Mouse (Mus musculus) C2C12 (cell line): Measurements from ENCODE around the gene Olig2. TPM values are rescaled to one million over a fixed set of nuclear protein-coding genes. Genes with fewer than 3 reads are reported as not detected.

Source experiments
- H3K27me3 ChIP-seq: one replicate; pipeline ENCODE4 v1.6.1; 2011; ENCODE audit not compliant: control insufficient read depth, insufficient read depth, insufficient read length
- H3K36me3 ChIP-seq: one replicate; pipeline ENCODE4 v1.6.1; 2011; ENCODE audit not compliant: control insufficient read depth, insufficient read depth
- H3K4me3 ChIP-seq: one replicate; pipeline ENCODE4 v1.5.1; 2011; ENCODE audit warnings: mild to moderate bottlenecking, control low read depth; ENCODE audit not compliant: poor library complexity, insufficient read depth, severe bottlenecking
- H3K79me2 ChIP-seq: one replicate; pipeline ENCODE4 v1.6.1; 2011; ENCODE audit not compliant: control insufficient read depth, insufficient read depth
- H3K79me3 ChIP-seq: one replicate; pipeline ENCODE4 v1.6.1; 2011; ENCODE audit warnings: low read depth, control low read depth
- H3ac ChIP-seq: one replicate; pipeline ENCODE3; 2011; ENCODE audit warnings: low read depth; ENCODE audit not compliant: control insufficient read depth, insufficient read length
- CEBPB ChIP-seq: IDR thresholded peaks from one replicate; pipeline ENCODE4 v1.6.1; 2011; ENCODE audit warnings: low read depth, mild to moderate bottlenecking, control low read depth, moderate library complexity
- CTCF ChIP-seq: IDR thresholded peaks from one replicate; pipeline ENCODE4 v1.5.1; 2011; ENCODE audit not compliant: control insufficient read depth, insufficient read depth, insufficient read length
- FOSL1 ChIP-seq: IDR thresholded peaks from one replicate; pipeline ENCODE4 v1.8.0; 2011; ENCODE audit warnings: mild to moderate bottlenecking, low read length; ENCODE audit not compliant: poor library complexity, insufficient read depth, severe bottlenecking
- MAX ChIP-seq: IDR thresholded peaks from one replicate; pipeline ENCODE4 v1.6.1; 2011; ENCODE audit warnings: mild to moderate bottlenecking, control low read depth
- MYOD1 ChIP-seq: IDR thresholded peaks from one replicate; pipeline ENCODE4 v1.6.1; 2011; ENCODE audit warnings: low read depth; ENCODE audit not compliant: control insufficient read depth, insufficient read length
- MYOG ChIP-seq: IDR thresholded peaks from one replicate; pipeline ENCODE4 v1.6.1; 2011; ENCODE audit not compliant: control insufficient read depth, insufficient read length; ENCODE audit errors: extremely low read depth
- USF1 ChIP-seq: IDR thresholded peaks from one replicate; pipeline ENCODE4 v1.6.1; 2011; ENCODE audit warnings: low read depth, mild to moderate bottlenecking, control low read depth, moderate library complexity
- long read RNA-seq, 2 experiments: library from polyadenylated mRNA; unstranded; transcript quantifications; one replicate each; pipeline ENCODE4 v2.0.0; 2019 to 2020
- polyA plus RNA-seq: library from polyadenylated mRNA; unstranded; fragments of >200 nt; fragmentation: generic; extraction: Trizol; gene quantifications from one replicate; pipeline ENCODE4 v1.2.1, GENCODE M21; 2012; ENCODE audit warnings: missing spikeins

The Olig2 gene
- not detected for polyA plus RNA-seq
- long read RNA-seq, experiment 1 = 0 reads
- long read RNA-seq, experiment 2 = 0 reads

DNA sequence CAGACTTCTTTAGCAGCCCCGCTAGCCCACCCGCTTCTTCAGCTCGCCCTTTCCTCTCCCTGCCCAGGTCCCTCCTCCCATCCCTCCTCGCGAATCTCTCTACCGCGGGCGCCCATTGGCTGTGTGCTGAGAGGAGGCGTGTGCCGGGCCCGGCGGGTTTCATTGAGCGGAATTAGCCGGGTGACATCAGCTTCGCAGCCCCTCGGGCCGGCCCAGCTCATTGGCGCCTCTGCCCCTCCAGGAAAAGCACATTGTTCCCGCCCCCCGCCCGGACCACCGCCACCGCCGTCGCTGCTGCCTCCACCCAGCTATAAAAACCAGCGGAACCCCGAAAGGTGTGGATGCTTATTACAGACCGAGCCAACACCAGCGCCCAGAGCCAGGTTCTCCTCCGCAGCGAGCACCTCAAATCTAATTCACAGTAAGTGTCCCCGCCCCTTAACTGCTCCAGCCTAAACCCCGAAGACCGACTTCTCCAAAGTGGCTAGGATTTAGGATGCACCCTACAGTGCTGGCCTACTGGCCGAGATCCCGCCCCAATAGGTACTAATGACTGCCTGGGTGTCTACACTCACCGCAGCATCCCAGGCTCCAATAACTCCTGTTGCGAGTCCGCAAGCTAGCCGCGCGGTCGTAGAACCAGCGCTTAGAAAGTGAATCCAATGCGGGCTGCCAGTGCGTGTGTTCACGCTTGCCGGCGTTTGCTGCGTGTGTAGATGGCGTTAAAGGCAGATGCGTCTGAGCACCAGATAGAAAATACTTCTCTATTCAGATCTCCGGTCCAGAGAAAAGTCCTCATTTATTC lies at the start of gene Olig2:
Olig2 (plus strand) TSS at position 225 of the 805 bp plus-strand sequence.
- H3ac ChIP-seq = no peak within 1 kb of the TSS
- H3K4me3 ChIP-seq = no peak within 1 kb of the TSS
- H3K79me3 ChIP-seq = no peaks in the 10 kb centered on the region
- H3K79me2 ChIP-seq = no peaks in the 10 kb centered on the region
- H3K36me3 ChIP-seq = no peaks in the 10 kb centered on the region
- peaks cover 97% of the 10 kb centered on the region for H3K27me3 ChIP-seq
- TF ChIP-seq MAX (no peak), CTCF (no peak), CEBPB (no peak), MYOD1 (no peak), MYOG (no peak), FOSL1 (no peak)

GRCm38 (mm10) chr16:91175892-91176291 lies 49.4 kb upstream of the Olig2 start:
- H3K4me3 ChIP-seq = no peak overlapping the region
- TF ChIP-seq MYOG = no peak
- no peak for TF ChIP-seq CEBPB
- TF ChIP-seq USF1 = no peak
- TF ChIP-seq CTCF = no peak
- TF ChIP-seq MAX = no peak
- TF ChIP-seq MYOD1 = no peak
- TF ChIP-seq FOSL1 = no peak
- peaks cover 63% of the 10 kb centered on the region for H3K27me3 ChIP-seq
- no peak overlapping the region for H3ac ChIP-seq
- H3K36me3 ChIP-seq = no peaks in the 10 kb centered on the region
- no peaks in the 10 kb centered on the region for H3K79me2 ChIP-seq
- H3K79me3 ChIP-seq = no peaks in the 10 kb centered on the region

DNA sequence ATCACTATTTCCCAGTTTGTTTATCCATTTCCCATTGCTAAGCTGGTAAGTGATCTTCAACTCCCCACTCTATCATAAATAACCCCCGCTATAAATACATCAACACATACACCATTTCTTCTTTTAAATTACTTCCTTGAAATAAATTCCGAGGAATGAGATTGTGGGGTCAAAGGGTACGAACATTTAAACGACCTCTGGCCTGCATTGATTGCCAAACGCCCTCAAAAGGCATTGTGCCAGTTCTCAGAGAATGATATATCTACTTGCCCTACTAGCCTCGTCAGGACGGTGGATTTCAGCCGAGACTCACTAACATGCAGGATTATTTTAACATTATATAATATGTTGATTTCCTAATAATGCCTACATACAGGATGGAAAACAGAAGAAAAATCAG lies 38.2 kb upstream of the Olig2 start:
- Histone ChIP-seq H3ac (no peak overlapping the region), H3K27me3 (peaks cover 33% of the 10 kb centered on the region), H3K79me3 (no peaks in the 10 kb centered on the region), H3K4me3 (no peak overlapping the region), H3K36me3 (no peaks in the 10 kb centered on the region), H3K79me2 (no peaks in the 10 kb centered on the region)
- TF ChIP-seq FOSL1 (no peak), CTCF (no peak), USF1 (no peak), CEBPB (no peak), MYOG (no peak), MAX (no peak), MYOD1 (no peak)

- Histone ChIP-seq H3K27me3 (peaks cover 33% of the 10 kb centered on the region), H3K79me2 (no peaks in the 10 kb centered on the region), H3K79me3 (no peaks in the 10 kb centered on the region), H3K36me3 (no peaks in the 10 kb centered on the region), H3K4me3 (no peak overlapping the region), H3ac (no peak overlapping the region)
- no peak for TF ChIP-seq CEBPB
- TF ChIP-seq CTCF = no peak
- TF ChIP-seq MYOG = no peak
Observed at GRCm38 (mm10) chr16:91187662-91188061, 37.6 kb upstream of the Olig2 start.

- Histone ChIP-seq H3K79me2 (no peaks in the 10 kb centered on the region), H3K4me3 (no peak overlapping the region), H3ac (no peak overlapping the region), H3K36me3 (no peaks in the 10 kb centered on the region), H3K27me3 (peaks cover 33% of the 10 kb centered on the region), H3K79me3 (no peaks in the 10 kb centered on the region)
- no peak for TF ChIP-seq CEBPB
- no peak for TF ChIP-seq USF1
- TF ChIP-seq MAX = no peak
- no peak for TF ChIP-seq MYOD1
- TF ChIP-seq CTCF = no peak
- TF ChIP-seq MYOG = no peak
- TF ChIP-seq FOSL1 = no peak
Observed at GRCm38 (mm10) chr16:91188304-91188703, 37.0 kb upstream of the Olig2 start.

GRCm38 (mm10) chr16:91191233-91191632 lies 34.0 kb upstream of the Olig2 start:
- Histone ChIP-seq H3K4me3 (no peak overlapping the region), H3K79me3 (no peaks in the 10 kb centered on the region), H3K79me2 (no peaks in the 10 kb centered on the region), H3K36me3 (no peaks in the 10 kb centered on the region), H3ac (no peak overlapping the region), H3K27me3 (peaks cover 27% of the 10 kb centered on the region)
- TF ChIP-seq MYOD1 (no peak), MYOG (no peak), MAX (no peak)
